Mouse (Mus musculus) hindbrain, embryonic 14.5 days (tissue): ENCODE results near the gene Aurka. TPM values are rescaled to one million over a fixed set of nuclear protein-coding genes. Genes with fewer than 3 reads are reported as not detected.

Experiments
- ATAC-seq: fragments of 200-750 bp; cut with Nextera tagmentation; 2 replicates; pipeline ENCODE4 v1.8.0; 2017; ENCODE audit warnings: moderate number of reproducible peaks, mild to moderate bottlenecking, moderate TSS enrichment, moderate library complexity; ENCODE audit not compliant: low FRiP score
- DNase-seq: peaks from one replicate; pipeline ENCODE4 v3.0.0-alpha.2; 2015; ENCODE audit warnings: low spot score
- H3K27ac ChIP-seq: fragments of 300-500 bp; sonication (generic); 2 replicates; pipeline ENCODE4 v1.5.1; 2014; ENCODE audit warnings: mild to moderate bottlenecking, moderate library complexity
- H3K27me3 ChIP-seq: fragments of 300-500 bp; sonication (generic); 2 replicates; pipeline ENCODE4 v1.6.1; 2014; ENCODE audit warnings: mild to moderate bottlenecking, low read length, mixed read lengths; ENCODE audit not compliant: control insufficient read depth, insufficient read depth
- H3K36me3 ChIP-seq: fragments of 300-500 bp; sonication (generic); replicated peaks from 2 replicates; pipeline ENCODE4 v1.6.1; 2014; ENCODE audit not compliant: control insufficient read depth, insufficient read depth
- H3K4me1 ChIP-seq: fragments of 300-500 bp; sonication (generic); replicated peaks from 2 replicates; pipeline ENCODE4 v1.6.1; 2014; ENCODE audit warnings: antibody characterized with exemption, low read length, mixed read lengths; ENCODE audit not compliant: control insufficient read depth, insufficient read depth
- H3K4me2 ChIP-seq: fragments of 300-500 bp; sonication (generic); replicated peaks from 2 replicates; pipeline ENCODE4 v1.6.1; 2014; ENCODE audit warnings: mild to moderate bottlenecking, moderate library complexity
- H3K4me3 ChIP-seq: fragments of 300-500 bp; sonication (generic); replicated peaks from 2 replicates; pipeline ENCODE4 v1.5.1; 2014; ENCODE audit warnings: mild to moderate bottlenecking, low read length
- H3K9ac ChIP-seq: fragments of 300-500 bp; sonication (generic); 2 replicates; pipeline ENCODE4 v1.6.1; 2014
- H3K9me3 ChIP-seq: fragments of 300-500 bp; sonication (generic); 2 replicates; pipeline ENCODE4 v1.6.1; 2016; ENCODE audit warnings: low read length; ENCODE audit not compliant: control insufficient read depth
- WGBS: fragments of 180-500 bp; shearing (Covaris S2); extraction: QIAGEN DNeasy Blood & Tissue Kit; methylation state at CpG from one replicate; pipeline ENCODE4 v1.1.7; 2014; 5-methylcytosine and 5-hydroxymethylcytosine counted together
- polyA plus RNA-seq: library from polyadenylated mRNA; unstranded; fragments of >200 nt; fragmentation: Nextera tagmentation; extraction: Ambion mirVana; gene quantifications from 2 replicates; pipeline ENCODE4 v1.2.1, GENCODE M21; 2014

The Aurka gene
- polyA plus RNA-seq, 1 experiment from 2014 or later, result 18.8 TPM

DNA sequence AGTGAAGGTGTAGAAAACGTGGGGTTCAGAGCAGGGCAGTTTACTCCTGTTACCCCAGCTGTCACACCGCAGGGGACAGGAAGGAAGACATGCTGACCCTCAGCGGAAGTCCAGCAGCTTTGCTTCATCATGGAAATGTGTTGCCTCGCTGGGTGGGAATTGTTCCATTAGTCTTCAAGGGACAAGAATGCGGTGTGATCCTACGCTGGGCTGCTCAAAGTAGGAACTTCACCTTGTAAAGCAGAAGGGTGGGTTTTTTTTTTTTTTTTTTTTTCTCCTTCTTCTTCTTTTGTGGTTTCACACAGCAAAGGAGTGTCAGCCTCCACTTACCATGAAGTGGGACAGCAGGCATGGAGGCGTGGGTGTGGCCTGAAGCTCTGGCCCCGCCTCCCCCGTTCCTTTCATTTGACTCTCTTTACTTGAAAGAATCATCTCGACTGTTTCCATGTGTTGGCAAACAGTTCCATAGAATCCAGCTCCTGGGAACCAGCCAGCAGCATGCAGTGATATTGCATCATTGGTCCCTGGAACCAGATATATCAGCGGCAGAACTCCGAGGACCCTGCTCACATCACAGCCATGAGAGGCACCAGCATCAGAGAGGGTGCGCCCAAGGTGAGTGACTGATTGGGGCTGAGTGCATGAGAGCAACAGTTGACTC is 23.2 kb upstream of the Aurka start, which contains the start of gene Cass4:
Gene Cass4 (plus strand): TSS at position 404 of the 661 bp plus-strand sequence.
- Histone ChIP-seq H3K9me3 (no peaks in the 10 kb centered on the region), H3K27me3 (no peaks in the 10 kb centered on the region), H3K9ac (no peak within 1 kb of the TSS), H3K4me2 (no peak within 1 kb of the TSS), H3K36me3 (no peaks in the 10 kb centered on the region), H3K4me1 (no peaks in the 10 kb centered on the region), H3K4me3 (no peak within 1 kb of the TSS), H3K27ac (no peak within 1 kb of the TSS)
- WGBS, result 41% methylated on average over 13 of the region's 13 CpGs
- ATAC-seq, result no peak
- no peak for DNase-seq

- no peak overlapping the region for H3K9ac ChIP-seq
- no peak for DNase-seq
- no peaks in the 10 kb centered on the region for H3K36me3 ChIP-seq
- no peak overlapping the region for H3K4me3 ChIP-seq
- H3K9me3 ChIP-seq, result no peaks in the 10 kb centered on the region
- H3K4me1 ChIP-seq, result no peaks in the 10 kb centered on the region
- H3K27me3 ChIP-seq, result no peaks in the 10 kb centered on the region
- 78% methylated on average over 10 of the region's 10 CpGs for WGBS
- ATAC-seq, result no peak
- H3K4me2 ChIP-seq, result no peak overlapping the region
- no peak overlapping the region for H3K27ac ChIP-seq
Observed at GRCm38 (mm10) chr2:172392041-172392521, 21.7 kb upstream of the Aurka start.

DNA sequence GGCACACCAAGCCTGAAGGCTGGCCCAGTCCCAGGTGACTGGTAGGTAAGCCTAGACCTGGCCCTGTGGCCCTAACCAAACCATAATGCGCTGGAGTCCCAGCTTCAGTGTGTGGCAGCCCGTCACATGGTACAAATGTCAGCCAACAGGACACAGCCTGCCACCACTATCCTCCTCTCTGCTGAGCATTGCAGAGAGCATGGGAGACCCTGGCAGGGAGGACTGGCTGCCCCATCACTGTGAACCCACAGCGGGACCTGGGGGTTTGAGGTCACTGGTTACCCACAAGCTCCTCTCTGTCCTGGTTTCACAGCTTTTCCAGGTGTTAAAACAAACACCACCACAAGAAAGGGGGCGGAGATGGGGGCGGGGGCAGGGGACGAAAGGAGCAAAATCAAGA is 20.0 kb upstream of the Aurka start:
- 50% methylated on average over 6 of the region's 6 CpGs for WGBS
- ATAC-seq, result no peak
- Histone ChIP-seq H3K27ac (no peak overlapping the region), H3K4me2 (no peak overlapping the region), H3K36me3 (no peaks in the 10 kb centered on the region), H3K9ac (no peak overlapping the region), H3K4me3 (no peak overlapping the region), H3K4me1 (no peaks in the 10 kb centered on the region), H3K9me3 (no peaks in the 10 kb centered on the region), H3K27me3 (no peaks in the 10 kb centered on the region)
- no peak for DNase-seq

- Histone ChIP-seq H3K4me2 (no peak overlapping the region), H3K36me3 (peaks cover 30% of the 10 kb centered on the region), H3K9ac (no peak overlapping the region), H3K27me3 (no peaks in the 10 kb centered on the region), H3K4me1 (no peaks in the 10 kb centered on the region), H3K27ac (no peak overlapping the region), H3K9me3 (no peaks in the 10 kb centered on the region), H3K4me3 (no peak overlapping the region)
- WGBS, result 93% methylated on average over 3 of the region's 3 CpGs
- ATAC-seq (no peak), DNase-seq (no peak)
Observed at GRCm38 (mm10) chr2:172384715-172385114, 14.4 kb upstream of the Aurka start.

DNA sequence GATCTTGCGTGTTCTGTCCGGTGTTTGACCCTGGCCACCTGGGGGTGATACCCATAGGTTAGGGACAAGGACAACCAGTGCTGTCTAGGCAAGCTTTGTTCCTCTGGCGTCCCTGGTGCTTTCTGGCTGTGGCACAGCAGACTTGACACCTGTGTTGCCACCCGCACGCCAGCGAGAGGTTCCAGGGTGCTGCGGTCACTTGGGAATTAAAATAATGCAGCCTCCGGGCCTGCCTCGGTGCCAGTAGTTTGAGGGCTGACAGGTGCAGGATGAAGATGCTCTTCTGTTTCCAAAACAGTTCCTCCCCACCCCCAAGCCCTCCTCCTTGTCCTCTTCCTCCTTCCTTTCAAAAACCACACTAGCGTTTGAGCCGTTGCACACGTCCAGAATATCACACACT is 11.6 kb upstream of the Aurka start:
- Histone ChIP-seq H3K27ac (no peak overlapping the region), H3K4me1 (no peaks in the 10 kb centered on the region), H3K36me3 (peaks cover 58% of the 10 kb centered on the region), H3K4me2 (no peak overlapping the region), H3K4me3 (no peak overlapping the region), H3K9ac (no peak overlapping the region), H3K27me3 (no peaks in the 10 kb centered on the region), H3K9me3 (no peaks in the 10 kb centered on the region)
- ATAC-seq, result no peak
- 87% methylated on average over 12 of the region's 12 CpGs for WGBS
- no peak for DNase-seq

DNA sequence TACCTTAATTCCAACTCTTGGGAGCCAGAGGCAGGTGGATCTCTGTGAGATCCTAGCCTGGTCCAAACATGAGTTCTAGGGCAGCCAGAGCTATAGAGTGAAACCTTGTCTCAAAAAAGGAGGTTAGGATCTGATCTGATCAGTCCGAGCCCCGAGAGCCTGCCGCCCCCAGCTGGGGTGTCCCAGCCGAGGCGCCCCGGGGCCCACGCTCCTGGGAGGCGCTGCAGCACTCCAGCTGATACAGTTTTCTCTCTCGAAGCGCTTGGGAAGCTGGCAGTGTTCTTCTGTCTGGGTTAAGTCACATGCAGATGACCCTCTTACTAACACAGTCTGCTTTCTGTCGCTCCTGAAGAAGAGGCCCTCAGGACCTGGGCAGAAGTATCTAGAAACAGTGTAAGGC is 11.0 kb upstream of the Aurka start:
- no peaks in the 10 kb centered on the region for H3K4me1 ChIP-seq
- H3K27ac ChIP-seq, result no peak overlapping the region
- WGBS, result 93% methylated on average over 11 of the region's 11 CpGs
- no peaks in the 10 kb centered on the region for H3K27me3 ChIP-seq
- DNase-seq (no peak), ATAC-seq (no peak)
- no peak overlapping the region for H3K9ac ChIP-seq
- no peak overlapping the region for H3K4me3 ChIP-seq
- H3K36me3 ChIP-seq, result peaks cover 62% of the 10 kb centered on the region
- H3K9me3 ChIP-seq, result no peaks in the 10 kb centered on the region
- no peak overlapping the region for H3K4me2 ChIP-seq

DNA sequence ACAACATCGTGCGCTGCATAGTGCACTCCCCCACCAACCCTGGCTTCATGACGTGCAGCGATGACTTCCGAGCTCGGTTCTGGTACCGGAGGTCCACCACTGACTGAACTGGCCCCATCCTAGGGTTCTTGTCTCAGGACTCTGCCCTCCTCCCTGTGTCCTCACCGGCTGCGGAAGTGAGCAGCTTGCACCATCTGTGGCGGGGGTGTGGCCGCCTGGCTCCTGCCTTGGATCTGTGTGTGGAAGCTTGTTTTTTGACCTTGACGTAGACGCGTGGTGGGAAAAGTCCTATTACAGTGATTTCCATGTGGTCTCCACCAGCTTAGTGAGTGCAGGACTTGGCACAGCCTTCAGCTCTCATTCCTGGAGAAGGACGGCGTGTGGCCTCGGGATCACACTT is 10.2 kb upstream of the Aurka start:
- peaks cover 70% of the 10 kb centered on the region for H3K36me3 ChIP-seq
- H3K9me3 ChIP-seq, result no peaks in the 10 kb centered on the region
- H3K4me1 ChIP-seq, result no peaks in the 10 kb centered on the region
- WGBS, result 93% methylated on average over 17 of the region's 17 CpGs
- no peak overlapping the region for H3K9ac ChIP-seq
- no peak for ATAC-seq
- no peak overlapping the region for H3K27ac ChIP-seq
- H3K27me3 ChIP-seq, result no peaks in the 10 kb centered on the region
- no peak overlapping the region for H3K4me3 ChIP-seq
- H3K4me2 ChIP-seq, result no peak overlapping the region
- no peak for DNase-seq

GRCm38 (mm10) chr2:172378332-172378731 is 8.0 kb upstream of the Aurka start:
- no peaks in the 10 kb centered on the region for H3K27me3 ChIP-seq
- no peak overlapping the region for H3K27ac ChIP-seq
- H3K4me2 ChIP-seq, result no peak overlapping the region
- H3K36me3 ChIP-seq, result peaks cover 92% of the 10 kb centered on the region
- WGBS, result 79% methylated on average over 7 of the region's 7 CpGs
- no peak overlapping the region for H3K4me3 ChIP-seq
- ATAC-seq (no peak), DNase-seq (no peak)
- no peak overlapping the region for H3K9ac ChIP-seq
- no peaks in the 10 kb centered on the region for H3K9me3 ChIP-seq
- H3K4me1 ChIP-seq, result no peaks in the 10 kb centered on the region

- peaks cover 91% of the 10 kb centered on the region for H3K36me3 ChIP-seq
Observed at GRCm38 (mm10) chr2:172376999-172377515, 6.7 kb upstream of the Aurka start.

More at GRCm38 (mm10) chr2:172376999-172377515, 6.7 kb upstream of the Aurka start:
- no peak for DNase-seq
- Histone ChIP-seq H3K9ac (no peak overlapping the region), H3K27me3 (no peaks in the 10 kb centered on the region), H3K4me2 (no peak overlapping the region), H3K9me3 (no peaks in the 10 kb centered on the region), H3K27ac (no peak overlapping the region), H3K4me3 (no peak overlapping the region), H3K4me1 (peaks cover 1% of the 10 kb centered on the region; the same call in 1 of the 2 replicates)
- 81% methylated on average over 5 of the region's 5 CpGs for WGBS
- no peak for ATAC-seq
